Mouse (Mus musculus): ENCODE measurements around the gene Zfp747.

The Zfp747 gene

DNA sequence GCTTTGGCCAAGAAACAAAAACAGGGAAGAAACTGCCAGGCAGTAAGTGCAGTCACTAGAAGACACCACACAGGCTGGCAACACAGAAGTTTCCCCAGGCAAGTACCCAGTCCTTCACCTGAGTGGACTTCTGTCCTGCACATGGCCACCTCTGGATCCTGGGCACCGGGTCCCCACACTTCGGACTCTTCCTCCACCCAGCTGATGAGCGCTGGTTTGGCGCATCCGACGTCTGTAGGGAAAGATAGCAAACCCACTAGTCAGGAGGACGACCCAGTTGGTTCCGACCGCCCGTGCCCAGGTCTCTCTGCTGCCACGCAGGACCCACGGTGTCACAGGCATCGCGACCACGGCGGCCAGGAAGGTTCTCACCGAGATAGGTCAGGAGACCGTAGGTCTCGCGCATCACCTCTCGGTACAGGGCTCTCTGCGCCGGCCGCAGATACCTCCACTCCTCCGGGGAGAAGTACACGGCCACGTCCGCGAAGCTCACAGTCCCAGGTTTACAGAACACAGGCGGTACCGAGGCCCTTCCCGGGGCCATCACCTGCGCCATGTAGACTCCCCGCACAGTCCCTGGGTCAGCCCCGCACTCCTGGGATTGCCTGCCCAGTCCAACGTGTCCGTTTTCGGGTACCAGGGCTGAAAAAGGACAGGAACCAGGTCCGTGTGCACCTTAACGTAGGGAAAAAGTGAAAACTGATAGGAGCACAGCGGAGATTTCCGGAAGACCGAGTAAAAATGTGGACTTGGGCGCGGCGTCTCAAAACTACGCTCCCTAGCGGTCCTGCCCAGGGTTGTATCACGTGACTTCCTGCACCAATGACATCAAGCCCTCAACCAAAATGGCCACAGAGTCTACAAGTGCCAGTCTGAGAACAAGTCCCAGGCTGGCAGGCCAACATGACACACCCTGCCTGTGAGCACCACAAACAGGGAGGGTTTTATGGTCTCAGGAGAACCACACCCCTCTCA, at the start of gene Zfp747:
Gene Zfp747, minus strand, starts transcription at position 780 of the 975 bp plus-strand sequence.
- 1% methylated on average over 49 of the region's 49 CpGs for WGBS

DNA sequence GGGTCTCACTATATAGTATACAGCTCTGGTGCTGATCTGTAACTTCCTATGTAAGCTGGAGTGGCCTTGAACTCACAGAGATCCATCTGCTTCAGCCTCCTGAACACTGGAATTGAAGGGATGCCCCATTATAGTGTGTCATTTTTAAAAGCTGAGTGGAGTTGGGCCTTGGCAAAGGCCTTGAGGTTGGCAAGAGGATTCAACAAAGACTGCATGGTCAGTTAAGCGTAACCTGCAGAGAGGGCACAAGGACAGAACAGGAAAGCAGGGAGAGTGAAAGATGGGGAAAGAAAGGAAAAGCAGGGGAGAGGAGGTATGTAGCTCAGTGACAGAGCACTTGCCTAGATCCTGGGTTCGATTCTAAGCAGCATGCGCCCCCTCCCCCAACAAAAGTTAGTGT, 49.4 kb upstream of the Zfp747 start:
- 87% methylated on average over 3 of the region's 3 CpGs for WGBS

DNA sequence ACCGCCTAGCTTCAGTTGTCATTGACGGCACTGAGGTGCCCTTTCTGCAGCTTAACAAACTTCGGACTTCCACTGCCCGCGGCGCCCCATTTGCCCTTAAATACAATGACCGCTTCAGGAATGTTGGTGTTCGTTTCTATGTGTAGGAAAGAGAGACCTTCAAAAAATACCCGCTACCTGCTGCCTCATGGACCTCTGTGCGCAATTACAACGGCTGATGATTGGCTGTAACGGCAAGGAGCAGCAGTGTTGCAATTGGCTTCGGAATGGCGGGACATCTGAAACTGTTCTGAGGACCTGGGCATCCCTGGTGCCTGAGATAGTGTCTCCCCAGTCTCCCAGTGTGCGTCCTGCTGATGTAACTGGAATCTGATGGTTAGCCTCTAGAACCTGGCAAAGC, 46.4 kb upstream of the Zfp747 start:
- 2% methylated on average over 15 of the region's 15 CpGs for WGBS

DNA sequence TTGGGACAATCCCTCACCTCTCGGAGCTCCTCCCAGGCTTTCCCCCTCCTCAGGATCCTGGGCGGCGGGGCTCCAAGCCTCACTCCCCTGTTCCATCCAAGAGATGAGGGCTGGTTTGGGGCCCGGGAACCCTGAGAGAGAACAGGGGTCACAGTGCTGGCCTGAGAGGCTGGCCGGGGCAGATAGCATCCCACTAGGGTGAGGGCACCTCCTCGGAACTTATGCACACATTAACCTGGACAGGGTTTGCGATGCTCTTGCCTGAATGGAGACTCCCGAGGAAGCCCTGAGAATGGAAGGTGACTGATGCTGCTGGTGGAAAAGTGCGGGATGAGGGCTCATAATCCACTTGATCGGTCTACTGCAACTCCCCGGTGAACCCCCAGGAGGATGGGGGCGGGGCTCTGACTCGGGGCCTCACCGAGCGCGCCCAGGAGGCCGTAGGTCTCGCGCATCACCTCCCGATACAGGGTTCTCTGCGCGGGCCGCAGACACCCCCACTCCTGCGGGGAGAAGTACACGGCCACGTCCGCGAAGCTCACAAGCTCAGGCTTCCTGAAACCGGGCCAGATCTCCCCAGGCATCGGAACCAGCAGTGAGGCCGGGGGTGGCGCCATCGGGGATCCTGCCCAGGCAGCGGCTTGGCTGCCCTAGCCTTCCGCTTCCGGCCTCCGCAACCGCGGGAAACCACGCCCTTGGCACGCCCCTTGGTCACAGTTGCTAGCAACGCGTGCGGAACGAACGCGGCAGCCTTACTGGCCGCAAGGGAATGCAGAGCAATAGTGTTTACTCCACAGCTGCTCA, 45.7 kb upstream of the Zfp747 start, which contains the start of gene Zfp688:
Gene Zfp688, minus strand, starts transcription at position 681 of the 804 bp plus-strand sequence.
- 2% methylated on average over 48 of the region's 48 CpGs for WGBS

DNA sequence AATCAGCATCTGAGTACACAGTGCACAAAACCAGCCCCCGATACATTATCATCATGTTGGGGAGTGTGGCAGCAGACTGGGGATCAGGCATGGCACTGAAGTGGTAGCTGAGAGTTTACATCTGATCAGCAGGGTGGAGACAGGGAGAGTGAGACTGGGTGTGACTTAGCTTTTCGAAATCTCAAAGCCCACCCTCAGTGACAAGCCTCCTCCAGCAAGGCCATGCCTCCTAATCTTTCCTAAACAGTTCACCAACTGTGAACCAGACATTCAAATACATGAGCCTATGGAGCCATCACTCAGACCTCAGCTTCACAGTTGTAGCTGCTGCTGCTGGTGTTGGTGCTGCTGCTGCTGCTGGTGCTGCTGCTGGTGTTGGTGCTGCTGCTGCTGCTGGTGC, 35.6 kb upstream of the Zfp747 start:
- 77% methylated on average over 2 of the region's 2 CpGs for WGBS

DNA sequence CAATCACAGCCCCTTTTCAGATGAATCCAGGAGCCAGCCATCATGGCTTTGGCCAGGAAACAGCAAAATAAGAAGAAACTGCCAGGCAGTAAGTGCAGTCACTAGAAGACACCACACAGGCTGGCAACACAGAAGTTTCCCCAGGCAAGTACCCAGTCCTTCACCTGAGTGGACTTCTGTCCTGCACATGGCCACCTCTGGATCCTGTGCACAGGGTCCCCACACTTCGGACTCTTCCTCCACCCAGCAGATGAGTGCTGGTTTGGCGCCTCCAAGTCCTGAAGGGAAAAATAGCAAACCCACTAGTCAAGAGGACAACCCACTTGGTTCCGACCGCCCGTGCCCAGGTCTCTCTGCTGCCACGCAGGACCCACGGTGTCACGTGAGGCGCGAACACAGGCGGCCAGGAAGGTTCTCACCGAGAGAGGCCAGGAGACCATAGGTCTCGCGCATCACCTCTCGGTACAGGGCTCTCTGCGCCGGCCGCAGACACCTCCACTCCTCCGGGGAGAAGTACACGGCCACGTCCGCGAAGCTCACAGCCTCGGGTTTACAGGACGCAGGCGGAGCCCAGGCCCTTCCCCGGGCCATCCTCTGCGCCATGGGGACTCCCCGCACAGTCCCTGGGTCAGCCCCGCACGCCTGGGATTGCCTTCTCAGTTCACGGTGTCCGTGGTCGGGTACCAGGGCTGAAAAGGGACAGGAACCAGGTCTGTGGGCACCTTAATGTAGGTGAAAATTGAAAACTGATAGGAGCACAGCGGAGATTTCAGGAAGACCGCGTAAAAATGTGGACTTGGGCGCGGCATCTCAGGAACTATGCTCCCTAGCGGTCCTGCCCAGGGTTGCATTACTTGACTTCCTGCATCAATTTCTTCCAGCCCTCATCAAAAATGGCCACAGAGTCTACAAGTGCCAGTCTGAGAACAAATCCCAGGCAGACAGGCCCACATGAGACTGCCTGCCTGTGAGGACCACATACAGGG, 30.4 kb upstream of the Zfp747 start, which contains the start of gene Zfp764:
Gene Zfp764, minus strand, starts transcription at position 821 of the 986 bp plus-strand sequence.
- WGBS: 4% methylated on average over 40 of the region's 40 CpGs

DNA sequence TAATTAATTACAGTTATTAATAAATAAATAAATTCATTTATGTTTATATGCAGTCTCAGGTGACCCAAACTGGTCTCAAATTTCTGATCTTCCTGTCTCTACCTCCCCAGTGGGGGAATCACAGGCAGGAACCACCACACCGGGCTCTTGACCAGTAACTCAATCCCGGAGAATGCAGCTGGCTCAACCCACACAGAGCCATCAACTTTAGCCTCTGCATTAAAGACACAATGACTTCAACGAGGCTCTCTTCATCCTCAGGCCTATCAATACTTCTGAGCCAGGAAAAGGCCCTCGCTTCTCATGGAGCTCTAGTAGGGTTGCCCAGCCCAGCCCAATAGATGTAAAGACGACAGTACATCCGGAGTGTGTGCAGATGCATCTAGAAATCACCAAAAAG, 28.3 kb upstream of the Zfp747 start:
- 97% methylated on average over 6 of the region's 6 CpGs for WGBS

DNA sequence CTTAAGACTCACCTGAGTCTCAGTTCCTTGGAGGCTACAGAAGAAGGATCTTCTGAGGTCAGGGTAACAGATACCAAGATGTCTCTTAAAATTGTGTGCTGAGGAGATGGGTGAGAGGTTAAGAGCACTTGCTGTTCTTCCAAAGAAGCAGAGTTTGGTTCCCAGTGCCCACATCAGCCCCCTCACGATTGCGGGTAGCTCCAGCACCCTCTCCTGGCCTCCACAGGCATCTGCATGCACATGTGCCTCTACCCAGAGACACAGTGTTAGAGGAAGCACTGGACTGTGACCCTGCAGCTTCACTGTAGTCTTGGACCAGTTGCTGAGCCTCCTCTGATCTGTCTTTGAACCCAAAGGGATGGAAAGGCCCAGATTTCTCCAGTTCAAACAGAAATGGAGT, 27.1 kb upstream of the Zfp747 start:
- WGBS: 70% methylated on average over 2 of the region's 2 CpGs

DNA sequence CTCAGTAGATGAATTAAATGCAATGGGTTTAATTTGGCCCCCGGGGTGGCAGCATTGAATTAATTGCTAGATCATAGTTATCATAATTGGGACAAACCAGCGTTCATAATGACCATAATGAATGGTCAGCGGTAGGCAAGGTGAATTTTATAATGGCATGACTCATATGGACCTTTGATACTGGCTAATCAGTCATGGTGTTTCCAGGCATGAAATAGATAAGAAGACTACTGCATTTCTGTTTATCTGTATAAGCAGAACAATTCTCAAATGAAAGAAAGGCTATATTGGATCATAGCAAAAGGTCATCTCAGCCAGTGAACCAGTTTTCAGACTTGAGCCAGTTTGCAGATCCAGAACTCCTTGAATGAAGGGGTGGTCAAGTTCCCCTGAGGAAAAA, 24.5 kb upstream of the Zfp747 start:
- 69% methylated on average over 3 of the region's 3 CpGs for WGBS

DNA sequence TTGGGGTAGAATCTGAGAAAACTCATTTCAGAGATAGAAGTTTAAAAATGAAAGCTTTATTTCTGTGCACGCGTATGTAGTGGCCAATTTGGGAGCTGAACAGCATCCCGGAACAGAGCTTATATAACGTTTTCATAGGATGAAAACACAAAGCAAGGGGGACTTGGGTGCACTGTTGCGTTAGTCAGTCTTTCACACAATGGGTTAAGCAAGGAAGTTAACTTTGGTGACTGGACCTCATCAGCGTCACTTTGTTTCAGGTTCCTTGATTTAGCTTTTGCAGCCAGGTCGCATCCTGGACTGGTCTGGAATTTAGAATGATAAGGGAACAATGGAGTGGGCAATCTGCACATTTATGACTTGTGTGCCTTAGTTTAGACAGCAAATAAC, 18.1 kb upstream of the Zfp747 start:
- 9% methylated on average over 7 of the region's 7 CpGs for WGBS

DNA sequence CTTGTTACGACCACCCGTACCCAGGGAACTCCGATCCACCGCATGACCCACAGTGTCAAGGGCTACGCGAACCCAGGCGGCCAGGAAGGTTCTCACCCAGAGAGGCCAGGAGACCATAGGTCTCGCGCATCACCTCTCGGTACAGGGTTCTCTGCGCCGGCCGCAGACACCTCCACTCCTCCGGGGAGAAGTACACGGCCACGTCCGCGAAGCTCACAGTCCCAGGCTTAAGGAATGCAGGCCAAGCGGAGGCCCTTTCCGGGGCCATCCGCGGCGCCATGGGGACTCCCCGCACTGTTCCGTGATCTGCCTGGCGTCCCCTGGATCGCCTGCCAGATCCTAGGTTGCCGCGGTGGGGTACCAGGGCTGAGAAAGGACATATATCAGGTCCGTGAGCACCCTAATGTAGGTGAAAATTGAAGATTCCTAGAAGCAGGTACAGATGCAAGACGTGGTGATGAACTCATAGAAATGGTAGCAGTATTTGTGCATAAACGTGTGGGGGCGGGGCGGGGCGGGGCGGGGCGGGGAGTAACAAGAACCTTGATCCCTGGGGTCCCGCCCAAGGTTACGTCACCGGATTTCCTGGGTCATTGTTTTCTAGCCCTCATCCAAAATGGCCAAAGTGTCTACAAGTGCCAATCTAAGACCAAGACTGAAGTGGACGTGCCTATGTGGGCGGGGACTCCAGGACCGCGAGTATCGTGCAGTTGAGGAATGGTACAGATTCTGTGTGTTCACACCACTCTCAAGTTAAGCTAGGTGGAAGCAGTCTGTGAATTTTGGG, 17.5 kb upstream of the Zfp747 start, which contains the start of gene E430018J23Rik:
Gene E430018J23Rik, minus strand, starts transcription at position 473 of the 787 bp plus-strand sequence.
- under 1% methylated on average over 45 of the region's 45 CpGs for WGBS

DNA sequence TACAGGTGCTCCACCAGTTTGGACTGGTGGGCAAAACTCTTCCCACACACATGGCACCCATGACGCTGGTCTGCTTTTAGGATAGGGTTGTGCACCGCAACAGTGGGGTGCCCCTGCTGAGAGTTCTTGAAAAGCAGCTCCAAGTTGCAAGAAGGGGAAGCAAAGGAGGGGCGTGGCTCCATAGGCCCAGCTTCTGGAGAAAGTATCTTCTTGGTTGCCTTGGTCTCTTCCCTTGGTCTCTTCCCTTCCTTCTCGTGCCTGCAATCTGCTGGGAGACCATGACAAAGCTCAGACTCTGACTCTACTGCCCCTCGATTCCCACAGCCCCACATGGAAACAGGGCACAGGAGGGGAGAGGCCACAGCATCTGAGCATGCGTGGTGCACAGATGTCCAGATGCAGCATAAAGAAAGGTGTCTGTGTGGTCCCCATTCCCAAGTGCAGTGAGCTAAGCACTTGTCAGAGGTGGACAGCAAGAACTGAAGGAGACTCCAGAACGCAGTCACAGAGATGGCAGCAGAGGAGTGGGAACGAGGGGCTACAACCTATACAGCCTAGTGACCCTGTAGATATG, 16.5 kb upstream of the Zfp747 start:
- WGBS: 81% methylated on average over 8 of the region's 8 CpGs

DNA sequence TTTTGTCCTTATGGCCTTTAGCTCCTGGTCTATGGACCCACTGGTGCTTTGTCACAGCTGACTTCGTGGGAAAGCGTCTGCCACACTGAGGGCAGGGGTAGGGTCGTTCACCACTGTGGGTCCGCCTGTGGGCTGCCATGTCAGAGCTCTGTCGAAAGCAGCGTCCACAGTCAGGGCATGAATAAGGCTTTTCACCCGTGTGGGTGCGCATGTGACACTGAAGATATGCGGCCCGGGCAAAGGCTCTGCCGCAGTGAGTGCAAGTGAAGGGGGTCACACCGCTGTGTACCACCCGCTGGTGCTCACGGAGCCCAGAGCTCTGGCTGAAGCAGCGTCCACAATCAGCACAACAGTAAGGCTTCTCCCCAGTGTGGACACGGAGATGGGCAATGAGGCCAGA, 15.7 kb upstream of the Zfp747 start:
- WGBS: 96% methylated on average over 16 of the region's 16 CpGs

DNA sequence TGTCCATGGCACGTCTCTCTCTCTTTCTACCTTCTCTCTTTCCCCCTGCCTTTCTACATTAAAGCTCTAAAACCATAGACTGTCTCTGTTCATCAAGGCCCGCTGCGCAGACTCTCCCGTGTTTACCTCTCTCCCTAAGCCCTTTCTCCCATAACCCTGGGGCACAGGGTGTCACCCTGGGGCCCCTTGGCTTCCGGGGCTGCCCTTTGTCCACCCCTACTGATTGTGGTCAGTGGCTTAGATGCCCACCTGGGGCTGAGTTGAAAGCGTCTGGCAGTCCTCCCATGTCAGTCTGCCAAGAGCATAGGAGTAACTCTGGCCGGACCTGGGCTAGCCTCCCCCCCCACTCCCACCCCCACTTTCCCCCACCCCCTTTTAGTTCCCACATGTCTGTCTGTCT, 14.5 kb upstream of the Zfp747 start:
- 76% methylated on average over 7 of the region's 7 CpGs for WGBS

DNA sequence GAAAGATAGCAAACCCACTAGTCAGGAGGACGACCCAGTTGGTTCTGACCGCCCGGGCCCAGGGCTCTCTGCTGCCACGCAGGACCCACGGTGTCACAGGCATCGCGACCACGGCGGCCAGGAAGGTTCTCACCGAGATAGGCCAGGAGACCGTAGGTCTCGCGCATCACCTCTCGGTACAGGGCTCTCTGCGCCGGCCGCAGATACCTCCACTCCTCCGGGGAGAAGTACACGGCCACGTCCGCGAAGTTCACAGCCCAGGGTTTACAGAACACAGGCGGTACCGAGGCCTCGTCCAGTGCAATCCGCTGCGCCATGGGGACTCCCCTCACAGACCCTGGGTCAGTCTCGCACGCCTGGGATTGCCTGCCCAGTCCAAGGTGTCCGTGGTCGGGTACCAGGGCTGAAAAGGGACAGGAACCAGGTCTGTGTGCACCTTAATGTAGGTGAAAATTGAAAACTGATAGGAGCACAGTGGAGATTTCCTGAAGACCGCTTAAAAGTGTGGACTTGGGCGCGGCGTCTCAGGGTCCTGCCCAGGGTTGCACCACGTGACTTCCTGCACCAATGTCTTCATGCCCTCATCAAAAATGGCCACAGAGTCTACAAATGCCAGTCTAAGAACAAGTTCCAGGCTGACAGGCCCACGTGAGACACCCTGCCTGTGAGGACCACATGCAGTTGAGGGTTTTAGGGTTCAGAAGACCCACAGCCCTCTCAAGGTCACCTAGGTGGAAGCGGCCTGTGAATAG, 11.0 kb upstream of the Zfp747 start, which contains the start of gene 9130019O22Rik:
Gene 9130019O22Rik, minus strand, starts transcription at position 526 of the 752 bp plus-strand sequence.
- WGBS: 7% methylated on average over 38 of the region's 38 CpGs

DNA sequence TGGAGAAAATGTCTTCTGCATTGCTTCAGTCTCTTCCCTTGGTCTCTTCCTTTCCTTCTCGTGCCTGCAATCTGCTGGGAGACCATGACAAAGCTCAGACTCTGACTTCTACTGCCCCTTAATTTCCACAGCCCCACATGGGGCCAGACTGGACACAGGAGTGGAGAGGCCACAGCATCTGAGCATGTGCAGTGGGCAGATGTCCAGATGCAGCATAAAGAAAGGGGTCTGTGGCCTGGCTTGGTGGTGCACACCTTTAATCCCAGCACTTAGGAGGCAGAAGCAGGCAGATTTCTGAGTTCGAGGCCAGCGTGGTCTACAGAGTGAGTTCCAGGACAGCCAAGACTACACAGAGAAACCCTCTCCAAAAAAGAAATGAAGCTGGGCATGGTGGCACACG, 9.7 kb upstream of the Zfp747 start:
- WGBS: 93% methylated on average over 4 of the region's 4 CpGs

DNA sequence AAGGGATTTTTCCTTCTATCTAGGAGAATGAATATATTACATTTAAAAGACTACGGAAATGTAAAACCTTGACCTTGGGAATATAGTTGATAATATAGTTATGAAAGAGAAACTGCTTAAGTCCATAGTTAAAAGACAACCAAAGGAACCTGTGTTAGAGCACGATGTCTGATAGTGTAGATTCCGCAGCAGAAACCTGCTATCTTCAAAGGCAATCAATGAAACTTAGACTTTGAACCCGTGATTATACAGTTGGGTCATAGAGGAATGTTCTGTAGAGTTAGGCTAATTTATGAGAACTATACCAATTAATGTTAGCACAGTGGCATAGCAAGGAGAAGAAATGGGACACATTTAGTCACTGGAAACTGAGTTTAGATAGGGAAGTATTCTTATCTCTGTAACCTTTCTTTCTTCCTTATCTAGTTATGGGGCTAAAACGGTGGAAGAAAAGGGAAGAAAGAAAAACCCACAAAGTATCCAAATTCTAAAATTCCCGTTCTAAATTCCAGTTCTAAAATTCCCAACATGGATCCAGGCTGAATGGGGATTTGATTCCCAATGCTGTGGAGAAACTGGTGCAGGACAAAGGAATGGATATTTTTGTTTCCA, 2.6 kb upstream of the Zfp747 start:
- WGBS: 79% methylated on average over 6 of the region's 6 CpGs

DNA sequence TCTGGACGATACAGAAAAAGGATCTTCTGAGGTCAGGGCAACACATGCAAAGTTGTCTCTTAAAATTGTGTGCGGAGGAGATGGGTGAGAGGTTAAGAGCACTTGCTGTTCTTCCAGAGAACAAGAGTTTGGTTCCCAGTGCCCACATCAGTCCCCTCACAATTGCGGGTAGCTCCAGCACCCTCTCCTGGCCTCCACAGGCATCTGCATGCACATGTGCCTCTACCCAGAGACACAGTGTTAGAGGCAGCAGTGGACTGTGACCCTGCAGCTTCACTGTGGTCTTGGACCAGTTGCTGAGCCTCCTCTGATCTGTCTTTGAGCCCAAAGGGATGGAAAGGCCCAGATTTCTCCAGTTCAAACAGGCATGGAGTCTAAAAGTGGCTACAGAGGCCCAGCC, 4.0 kb downstream of the Zfp747 start:
- 83% methylated on average over 3 of the region's 3 CpGs for WGBS

DNA sequence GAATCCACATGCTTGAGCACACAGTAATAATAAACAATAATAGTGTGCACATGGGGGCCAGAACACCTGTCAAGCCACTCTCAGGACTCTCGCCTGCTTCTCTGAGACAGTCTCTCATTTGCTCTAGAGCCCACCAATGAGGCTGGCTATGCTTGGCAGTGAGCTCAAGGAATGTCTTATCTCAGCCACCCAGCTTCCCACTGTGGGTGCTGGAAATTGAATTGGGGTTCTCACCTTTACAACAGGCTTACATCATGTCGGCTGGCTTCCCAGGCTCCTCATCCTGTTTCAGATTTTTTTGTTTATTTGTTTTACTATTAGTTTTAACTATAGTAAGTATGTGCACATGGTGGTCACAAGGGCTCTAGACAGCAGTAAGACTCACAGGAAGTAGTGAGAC, 4.6 kb downstream of the Zfp747 start:
- 87% methylated on average over 2 of the region's 2 CpGs for WGBS

All from cerebral cortex, adult 2 months (tissue).